Mouse (Mus musculus) hindbrain, embryonic 11.5 days (tissue): ENCODE data around the gene Pmpca. TPM values are rescaled to one million over a fixed set of nuclear protein-coding genes. Genes with fewer than 3 reads are reported as not detected.

ENCODE experiments used
- ATAC-seq: fragments of 200-750 bp; cut with Nextera tagmentation; 2 replicates; pipeline ENCODE4 v1.8.0; 2017; ENCODE audit warnings: mild to moderate bottlenecking, moderate TSS enrichment, moderate library complexity; ENCODE audit not compliant: low FRiP score
- DNase-seq: peaks from one replicate; pipeline ENCODE4 v3.0.0-alpha.2; 2015; ENCODE audit warnings: low spot score
- H3K27ac ChIP-seq: fragments of 300-500 bp; sonication (generic); 2 replicates; pipeline ENCODE4 v1.5.1; 2014; ENCODE audit warnings: mild to moderate bottlenecking, low read depth, low read length
- H3K27me3 ChIP-seq: fragments of 300-500 bp; sonication (generic); 2 replicates; pipeline ENCODE4 v1.6.1; 2014; ENCODE audit warnings: mild to moderate bottlenecking, low read length, moderate library complexity, mixed read lengths; ENCODE audit not compliant: control insufficient read depth, insufficient read depth
- H3K36me3 ChIP-seq: fragments of 300-500 bp; sonication (generic); 2 replicates; pipeline ENCODE4 v1.6.1; 2014; ENCODE audit warnings: mild to moderate bottlenecking, low read length, moderate library complexity, mixed read lengths; ENCODE audit not compliant: control insufficient read depth, insufficient read depth
- H3K4me1 ChIP-seq: fragments of 300-500 bp; sonication (generic); replicated peaks from 2 replicates; pipeline ENCODE4 v1.6.1; 2014; ENCODE audit warnings: low read length, mixed read lengths; ENCODE audit not compliant: control insufficient read depth, insufficient read depth
- H3K4me2 ChIP-seq: fragments of 300-500 bp; sonication (generic); replicated peaks from 2 replicates; pipeline ENCODE4 v1.6.1; 2014; ENCODE audit warnings: mild to moderate bottlenecking, low read depth, low read length
- H3K4me3 ChIP-seq: fragments of 300-500 bp; sonication (generic); 2 replicates; pipeline ENCODE4 v1.5.1; 2014; ENCODE audit warnings: low read depth, low read length
- H3K9ac ChIP-seq: fragments of 300-500 bp; sonication (generic); 2 replicates; pipeline ENCODE4 v1.6.1; 2014; ENCODE audit warnings: low read depth, low read length
- H3K9me3 ChIP-seq: fragments of 300-500 bp; sonication (generic); 2 replicates; pipeline ENCODE4 v1.6.1; 2016; ENCODE audit warnings: low read length; ENCODE audit not compliant: control insufficient read depth
- WGBS: fragments of 180-500 bp; shearing (Covaris S2); extraction: QIAGEN DNeasy Blood & Tissue Kit; methylation state at CpG from one replicate; pipeline ENCODE4 v1.1.7; 2014; 5-methylcytosine and 5-hydroxymethylcytosine counted together
- polyA plus RNA-seq: library from polyadenylated mRNA; unstranded; fragments of >200 nt; fragmentation: Nextera tagmentation; extraction: Ambion mirVana; gene quantifications from 2 replicates; pipeline ENCODE4 v1.2.1, GENCODE M21; 2014

Gene Pmpca
- polyA plus RNA-seq, 1 experiment from 2014 or later: 94.4 TPM

GRCm38 (mm10) chr2:26388682-26389153 is 421 bp upstream of the Pmpca start:
- H3K9me3 ChIP-seq: no peaks in the 10 kb centered on the region
- H3K27ac ChIP-seq: peak overlapping the region; percentile 65; the same call in 1 of the 2 replicates
- H3K9ac ChIP-seq: peak overlapping the region; percentile 88
- peaks cover 36% of the 10 kb centered on the region for H3K36me3 ChIP-seq
- under 1% methylated on average over 32 of the region's 45 CpGs for WGBS
- peaks cover 4% of the 10 kb centered on the region; the same call in 1 of the 2 replicates for H3K4me1 ChIP-seq
- H3K4me3 ChIP-seq: peak overlapping the region; percentile 99
- H3K27me3 ChIP-seq: no peaks in the 10 kb centered on the region
- peak; percentile 42 for DNase-seq
- peak overlapping the region; percentile 94 for H3K4me2 ChIP-seq
- peak; percentile 66; the same call in 1 of the 2 replicates for ATAC-seq

GRCm38 (mm10) chr2:26390954-26391353 is 1.8 kb downstream of the Pmpca start:
- Histone ChIP-seq H3K4me1 (peaks cover 4% of the 10 kb centered on the region; the same call in 1 of the 2 replicates), H3K9me3 (no peaks in the 10 kb centered on the region), H3K9ac (no peak overlapping the region), H3K27ac (no peak overlapping the region), H3K4me3 (no peak overlapping the region; the same call in 1 of the 2 replicates), H3K4me2 (no peak overlapping the region), H3K27me3 (no peaks in the 10 kb centered on the region), H3K36me3 (peaks cover 35% of the 10 kb centered on the region)
- DNase-seq (no peak), ATAC-seq (no peak)
- WGBS: 88% methylated on average over 3 of the region's 3 CpGs

- H3K4me2 ChIP-seq: no peak overlapping the region
- H3K9ac ChIP-seq: no peak overlapping the region
- WGBS: 95% methylated on average over 6 of the region's 6 CpGs
- H3K27me3 ChIP-seq: no peaks in the 10 kb centered on the region
- no peaks in the 10 kb centered on the region for H3K9me3 ChIP-seq
- DNase-seq (no peak), ATAC-seq (no peak)
- no peak overlapping the region for H3K27ac ChIP-seq
- H3K4me3 ChIP-seq: peak overlapping the region; percentile 4; the same call in 1 of the 2 replicates
- H3K36me3 ChIP-seq: peaks cover 36% of the 10 kb centered on the region
- peaks cover 4% of the 10 kb centered on the region; the same call in 1 of the 2 replicates for H3K4me1 ChIP-seq
These were observed 2.5 kb downstream of the Pmpca start for GRCm38 (mm10) chr2:26391617-26392016.

DNA sequence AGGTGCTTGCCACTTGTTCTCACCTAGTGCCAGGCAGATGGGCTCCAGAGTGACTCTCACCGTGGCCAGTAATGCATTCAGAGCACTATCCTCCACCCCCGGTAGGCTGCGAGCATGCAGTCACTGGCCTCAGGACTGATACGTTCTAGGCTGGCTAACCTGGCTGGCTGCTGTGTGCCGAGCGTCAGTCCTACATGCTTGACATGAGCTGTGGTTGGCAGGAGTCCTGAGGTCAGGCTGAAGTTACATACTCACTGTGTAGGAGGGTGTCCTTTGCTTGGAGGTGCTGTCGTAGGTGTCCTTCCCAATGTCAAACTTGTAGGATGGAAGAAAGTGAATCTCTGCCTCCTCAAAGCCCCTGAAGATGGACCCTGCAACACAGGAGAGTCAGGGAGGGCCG is 9.8 kb downstream of the Pmpca start:
- DNase-seq: no peak
- 86% methylated on average over 8 of the region's 8 CpGs for WGBS
- no peaks in the 10 kb centered on the region for H3K27me3 ChIP-seq
- H3K9me3 ChIP-seq: no peaks in the 10 kb centered on the region
- ATAC-seq: no peak
- no peak overlapping the region for H3K27ac ChIP-seq
- H3K4me1 ChIP-seq: no peaks in the 10 kb centered on the region
- H3K4me3 ChIP-seq: no peak overlapping the region
- no peak overlapping the region for H3K9ac ChIP-seq
- no peak overlapping the region for H3K4me2 ChIP-seq
- peaks cover 43% of the 10 kb centered on the region for H3K36me3 ChIP-seq

DNA sequence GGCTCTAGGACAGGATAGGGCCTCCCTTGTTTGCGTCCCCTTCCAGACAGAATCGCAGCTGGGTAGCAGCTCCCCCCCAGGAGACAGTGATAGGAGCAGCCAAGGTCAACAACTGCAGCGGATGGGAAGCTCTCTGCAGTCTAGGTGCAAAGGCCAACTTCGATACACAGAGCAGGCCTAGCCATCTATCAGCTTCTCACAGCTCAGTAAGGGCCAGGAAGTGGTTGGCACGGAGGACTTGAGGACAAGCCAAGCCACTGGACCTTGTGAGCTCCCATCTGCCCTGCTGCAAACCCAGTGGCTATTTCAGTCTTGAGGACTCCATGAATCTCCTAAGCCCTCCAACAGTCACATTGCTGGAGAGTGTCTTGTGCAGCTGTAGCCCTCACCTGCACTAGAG is 10.5 kb downstream of the Pmpca start:
- H3K27ac ChIP-seq: no peak overlapping the region
- no peak overlapping the region for H3K9ac ChIP-seq
- no peak overlapping the region for H3K4me3 ChIP-seq
- H3K27me3 ChIP-seq: no peaks in the 10 kb centered on the region
- peaks cover 40% of the 10 kb centered on the region for H3K36me3 ChIP-seq
- DNase-seq: no peak
- 86% methylated on average over 5 of the region's 5 CpGs for WGBS
- no peaks in the 10 kb centered on the region for H3K9me3 ChIP-seq
- no peaks in the 10 kb centered on the region for H3K4me1 ChIP-seq
- no peak for ATAC-seq
- no peak overlapping the region for H3K4me2 ChIP-seq

DNA sequence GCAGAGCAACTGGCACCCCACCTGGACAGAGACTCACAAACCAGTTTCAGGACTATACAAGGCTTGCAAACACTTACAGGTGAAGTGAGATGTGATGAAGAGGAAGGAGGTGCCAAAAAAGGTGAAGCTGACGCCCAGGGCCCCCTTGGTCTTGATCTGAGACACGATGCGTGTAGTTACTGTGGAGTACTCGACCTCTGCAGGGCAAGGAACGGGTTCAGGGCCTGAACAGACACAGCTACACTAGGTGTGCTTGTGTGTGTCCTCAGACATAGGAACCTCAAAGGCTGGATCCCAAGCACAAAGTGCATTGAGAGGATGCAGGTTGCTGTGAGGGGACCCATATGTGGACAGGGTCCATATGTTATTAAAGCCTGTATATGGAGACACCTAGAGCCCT is 11.2 kb downstream of the Pmpca start:
- no peak overlapping the region for H3K27ac ChIP-seq
- peaks cover 35% of the 10 kb centered on the region for H3K36me3 ChIP-seq
- no peaks in the 10 kb centered on the region for H3K9me3 ChIP-seq
- no peak for DNase-seq
- H3K4me2 ChIP-seq: no peak overlapping the region
- no peak overlapping the region for H3K4me3 ChIP-seq
- ATAC-seq: no peak
- no peaks in the 10 kb centered on the region for H3K27me3 ChIP-seq
- 88% methylated on average over 5 of the region's 5 CpGs for WGBS
- H3K9ac ChIP-seq: no peak overlapping the region
- H3K4me1 ChIP-seq: no peaks in the 10 kb centered on the region

DNA sequence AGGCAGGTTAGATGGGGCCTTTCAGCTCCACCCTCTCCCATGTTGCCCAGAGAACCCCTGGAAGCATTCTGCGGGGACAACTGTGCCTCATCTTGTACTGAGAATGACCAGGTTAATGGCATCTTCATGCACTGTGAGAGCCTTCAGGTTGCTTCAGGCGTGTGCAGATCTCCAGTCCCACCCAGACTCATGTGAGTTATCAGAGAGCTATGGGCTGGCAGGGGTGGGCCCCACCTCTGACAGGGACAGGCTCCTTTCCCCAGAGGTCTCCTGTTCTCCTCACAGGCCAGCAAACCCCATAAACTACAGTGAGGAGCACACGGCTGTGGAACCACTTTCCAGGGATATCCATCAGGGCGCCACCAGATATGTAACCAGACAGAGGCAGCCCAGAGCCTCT is 11.9 kb downstream of the Pmpca start:
- Histone ChIP-seq H3K4me3 (no peak overlapping the region), H3K36me3 (peaks cover 28% of the 10 kb centered on the region), H3K9ac (no peak overlapping the region), H3K4me1 (0 out of 2 replicates have a peak, but pooled peaks cover 2% of the 10 kb centered on the region), H3K4me2 (no peak overlapping the region), H3K27ac (no peak overlapping the region), H3K9me3 (no peaks in the 10 kb centered on the region), H3K27me3 (no peaks in the 10 kb centered on the region)
- ATAC-seq (no peak), DNase-seq (no peak)
- 86% methylated on average over 4 of the region's 4 CpGs for WGBS

GRCm38 (mm10) chr2:26402265-26402664 is 13.1 kb downstream of the Pmpca start:
- DNase-seq: no peak
- Histone ChIP-seq H3K4me2 (no peak overlapping the region), H3K9ac (no peak overlapping the region), H3K27me3 (no peaks in the 10 kb centered on the region), H3K9me3 (no peaks in the 10 kb centered on the region), H3K27ac (no peak overlapping the region), H3K4me3 (no peak overlapping the region), H3K36me3 (peaks cover 24% of the 10 kb centered on the region; the same call in 1 of the 2 replicates), H3K4me1 (peaks cover 5% of the 10 kb centered on the region; the same call in 1 of the 2 replicates)
- 88% methylated on average over 1 of the region's 1 CpGs for WGBS
- no peak for ATAC-seq

- WGBS: 88% methylated on average over 8 of the region's 8 CpGs
- Histone ChIP-seq H3K9me3 (no peaks in the 10 kb centered on the region), H3K4me1 (peaks cover 15% of the 10 kb centered on the region), H3K27ac (no peak overlapping the region), H3K36me3 (peaks cover 17% of the 10 kb centered on the region; the same call in 1 of the 2 replicates), H3K4me2 (no peak overlapping the region), H3K27me3 (no peaks in the 10 kb centered on the region), H3K9ac (no peak overlapping the region), H3K4me3 (no peak overlapping the region)
- ATAC-seq (no peak), DNase-seq (no peak)
These were observed 14.2 kb downstream of the Pmpca start for GRCm38 (mm10) chr2:26403306-26403705.
